Mouse (Mus musculus): ENCODE results near the gene Vps37b. TPM values are rescaled to one million over a fixed set of nuclear protein-coding genes. Genes with fewer than 3 reads are reported as not detected.
A peak's percentile ranks its signal among the peaks of the same experiment; 100 is the strongest.

Vps37b gene
- polyA plus RNA-seq, 1 experiment from 2014 or later = 31.5 TPM

DNA sequence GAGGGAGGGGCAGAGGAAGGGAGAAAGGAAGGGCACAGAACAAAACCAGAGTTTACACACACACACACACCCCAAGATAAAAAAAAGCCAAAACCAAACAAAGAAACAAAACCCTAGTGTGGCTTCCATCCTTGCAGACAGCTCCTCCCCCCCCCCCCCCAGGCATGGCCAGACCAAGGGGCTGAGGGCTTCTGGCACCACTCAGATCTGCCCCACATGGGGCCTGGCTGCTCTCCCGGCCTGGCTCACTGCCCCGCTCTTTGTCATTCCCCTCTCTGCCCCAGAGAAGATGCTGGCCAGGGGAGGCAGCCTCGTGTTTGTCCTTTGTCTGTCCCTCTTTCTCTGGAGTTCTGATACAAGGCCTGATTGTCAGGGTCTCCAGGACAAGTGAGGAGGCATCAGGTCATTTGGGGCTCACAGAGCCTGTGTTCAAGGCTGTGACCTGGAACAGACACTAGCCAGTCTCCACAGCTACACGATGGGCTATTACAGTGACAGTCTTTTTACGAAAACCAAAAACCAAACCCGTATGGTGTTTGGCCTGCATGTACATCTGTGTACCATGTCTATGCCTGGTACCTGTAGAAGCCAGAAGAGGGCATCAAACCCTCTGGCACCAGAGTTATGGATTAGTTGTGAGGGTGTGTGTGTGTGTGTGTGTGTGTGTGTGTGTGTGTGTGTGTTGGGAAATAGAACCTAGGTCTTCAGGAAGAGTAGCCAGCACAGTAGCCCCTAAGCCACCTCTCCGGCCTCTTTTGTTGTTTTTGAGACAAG lies 38.6 kb downstream of the Vps37b start:
- Histone ChIP-seq H3K4me1 (ENCODE audit: control insufficient read depth, insufficient read depth, low read length) (peaks cover 9% of the 10 kb centered on the region), H3K9me3 (ENCODE audit: control insufficient read depth, low read depth, low read length) (no peaks in the 10 kb centered on the region), H3K4me3 (ENCODE audit: low read depth, low read length) (no peak overlapping the region), H3K9ac (replicated peaks; ENCODE audit: low read depth, low read length) (no peak overlapping the region), H3K27me3 (ENCODE audit: control insufficient read depth, insufficient read depth, low read length) (no peaks in the 10 kb centered on the region), H3K27ac (ENCODE audit: low read length) (no peak overlapping the region), H3K4me2 (replicated peaks; ENCODE audit: low read depth, low read length) (no peak overlapping the region), H3K36me3 (ENCODE audit: control insufficient read depth, insufficient read depth, low read length) (no peaks in the 10 kb centered on the region; the same call in 1 of the 2 replicates)
- ATAC-seq (ENCODE audit: insufficient number of reproducible peaks, insufficient read depth, low FRiP score, low read depth) = no peak
- WGBS = 63% methylated on average over 7 of the region's 7 CpGs

DNA sequence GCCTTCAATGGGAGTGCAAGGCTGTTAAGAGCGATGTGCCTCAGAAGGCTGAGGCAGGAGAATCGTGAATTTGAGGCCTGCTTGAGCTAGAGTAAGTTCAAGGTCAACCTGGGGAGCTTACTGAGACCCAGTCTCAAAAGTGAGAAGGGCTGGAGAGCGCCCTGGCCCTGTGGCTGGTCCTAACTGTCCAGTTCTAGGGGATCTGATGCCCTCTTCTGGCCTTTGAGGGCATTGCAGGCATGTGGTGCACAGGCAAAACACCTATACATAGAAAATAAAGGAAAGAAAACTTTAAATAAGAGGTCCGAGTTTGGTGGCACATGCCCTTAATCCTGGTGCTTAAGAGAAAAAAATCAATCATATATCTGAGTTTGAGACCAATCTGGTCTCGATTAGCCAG lies 39.3 kb downstream of the Vps37b start:
- Histone ChIP-seq H3K27ac (ENCODE audit: low read length) (peak overlapping the region; percentile 41), H3K9ac (replicated peaks; ENCODE audit: low read depth, low read length) (no peak overlapping the region), H3K36me3 (ENCODE audit: control insufficient read depth, insufficient read depth, low read length) (no peaks in the 10 kb centered on the region; the same call in 1 of the 2 replicates), H3K27me3 (ENCODE audit: control insufficient read depth, insufficient read depth, low read length) (no peaks in the 10 kb centered on the region), H3K4me2 (replicated peaks; ENCODE audit: low read depth, low read length) (no peak overlapping the region), H3K9me3 (ENCODE audit: control insufficient read depth, low read depth, low read length) (no peaks in the 10 kb centered on the region), H3K4me3 (ENCODE audit: low read depth, low read length) (no peak overlapping the region), H3K4me1 (ENCODE audit: control insufficient read depth, insufficient read depth, low read length) (peaks cover 11% of the 10 kb centered on the region)
- 36% methylated on average over 5 of the region's 5 CpGs for WGBS
- peak; percentile 35; the same call in 1 of the 2 replicates for ATAC-seq (ENCODE audit: insufficient number of reproducible peaks, insufficient read depth, low FRiP score, low read depth)

DNA sequence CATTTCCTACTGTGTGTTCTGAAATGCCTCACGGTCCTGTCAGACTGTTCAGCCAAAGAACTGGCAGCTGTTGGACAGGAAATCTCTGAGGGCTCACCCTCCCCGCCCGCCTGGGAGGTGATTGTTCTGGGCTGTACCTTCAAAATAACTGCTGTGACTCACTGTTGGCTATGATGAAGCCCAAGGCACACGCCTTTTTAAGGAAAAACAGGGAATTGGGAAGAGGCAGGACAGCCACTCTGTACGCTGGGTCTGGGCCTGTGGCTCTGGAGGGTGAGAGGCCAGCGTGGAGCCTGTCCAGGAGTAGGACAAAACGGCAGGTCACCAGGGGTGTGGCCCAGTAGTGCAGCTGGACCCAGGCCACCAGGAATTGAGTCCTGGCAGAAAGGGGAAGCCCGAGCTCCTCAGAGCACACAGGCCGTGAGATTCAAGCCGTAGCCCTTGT lies 39.9 kb downstream of the Vps37b start:
- H3K36me3 ChIP-seq (ENCODE audit: control insufficient read depth, insufficient read depth, low read length) = no peaks in the 10 kb centered on the region; the same call in 1 of the 2 replicates
- H3K4me2 ChIP-seq (replicated peaks; ENCODE audit: low read depth, low read length) = no peak overlapping the region
- peaks cover 14% of the 10 kb centered on the region for H3K4me1 ChIP-seq (ENCODE audit: control insufficient read depth, insufficient read depth, low read length)
- H3K4me3 ChIP-seq (ENCODE audit: low read depth, low read length) = no peak overlapping the region
- no peak for ATAC-seq (ENCODE audit: insufficient number of reproducible peaks, insufficient read depth, low FRiP score, low read depth)
- no peak overlapping the region for H3K9ac ChIP-seq (replicated peaks; ENCODE audit: low read depth, low read length)
- H3K9me3 ChIP-seq (ENCODE audit: control insufficient read depth, low read depth, low read length) = no peaks in the 10 kb centered on the region
- WGBS = 70% methylated on average over 10 of the region's 10 CpGs
- H3K27me3 ChIP-seq (ENCODE audit: control insufficient read depth, insufficient read depth, low read length) = no peaks in the 10 kb centered on the region
- H3K27ac ChIP-seq (ENCODE audit: low read length) = peak overlapping the region; percentile 41

DNA sequence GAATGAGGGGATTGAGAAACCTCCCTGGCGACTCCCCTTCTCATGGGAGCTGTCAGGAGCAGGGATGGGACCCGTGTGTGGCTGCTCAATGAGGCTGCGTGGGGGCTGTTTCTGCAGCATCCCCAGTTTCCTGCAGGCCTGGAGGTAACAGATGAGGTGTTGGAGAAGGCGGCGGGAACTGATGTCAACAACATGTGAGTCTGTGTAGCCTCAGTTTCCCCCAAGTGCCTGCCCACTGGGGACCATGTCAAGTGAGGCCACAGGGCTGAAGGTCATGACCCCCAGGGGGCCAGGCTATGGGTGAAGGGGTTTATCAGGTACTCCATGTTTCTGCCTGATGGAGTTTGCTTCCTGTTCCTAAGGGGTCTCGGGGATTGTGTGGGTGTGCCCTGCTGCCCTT lies 40.7 kb downstream of the Vps37b start:
- no peak overlapping the region for H3K4me2 ChIP-seq (replicated peaks; ENCODE audit: low read depth, low read length)
- H3K9me3 ChIP-seq (ENCODE audit: control insufficient read depth, low read depth, low read length) = no peaks in the 10 kb centered on the region
- no peak for ATAC-seq (ENCODE audit: insufficient number of reproducible peaks, insufficient read depth, low FRiP score, low read depth)
- no peak overlapping the region for H3K4me3 ChIP-seq (ENCODE audit: low read depth, low read length)
- H3K27me3 ChIP-seq (ENCODE audit: control insufficient read depth, insufficient read depth, low read length) = no peaks in the 10 kb centered on the region
- H3K9ac ChIP-seq (replicated peaks; ENCODE audit: low read depth, low read length) = no peak overlapping the region
- H3K36me3 ChIP-seq (ENCODE audit: control insufficient read depth, insufficient read depth, low read length) = no peaks in the 10 kb centered on the region; the same call in 1 of the 2 replicates
- 78% methylated on average over 6 of the region's 6 CpGs for WGBS
- H3K4me1 ChIP-seq (ENCODE audit: control insufficient read depth, insufficient read depth, low read length) = peaks cover 22% of the 10 kb centered on the region
- H3K27ac ChIP-seq (ENCODE audit: low read length) = no peak overlapping the region

DNA sequence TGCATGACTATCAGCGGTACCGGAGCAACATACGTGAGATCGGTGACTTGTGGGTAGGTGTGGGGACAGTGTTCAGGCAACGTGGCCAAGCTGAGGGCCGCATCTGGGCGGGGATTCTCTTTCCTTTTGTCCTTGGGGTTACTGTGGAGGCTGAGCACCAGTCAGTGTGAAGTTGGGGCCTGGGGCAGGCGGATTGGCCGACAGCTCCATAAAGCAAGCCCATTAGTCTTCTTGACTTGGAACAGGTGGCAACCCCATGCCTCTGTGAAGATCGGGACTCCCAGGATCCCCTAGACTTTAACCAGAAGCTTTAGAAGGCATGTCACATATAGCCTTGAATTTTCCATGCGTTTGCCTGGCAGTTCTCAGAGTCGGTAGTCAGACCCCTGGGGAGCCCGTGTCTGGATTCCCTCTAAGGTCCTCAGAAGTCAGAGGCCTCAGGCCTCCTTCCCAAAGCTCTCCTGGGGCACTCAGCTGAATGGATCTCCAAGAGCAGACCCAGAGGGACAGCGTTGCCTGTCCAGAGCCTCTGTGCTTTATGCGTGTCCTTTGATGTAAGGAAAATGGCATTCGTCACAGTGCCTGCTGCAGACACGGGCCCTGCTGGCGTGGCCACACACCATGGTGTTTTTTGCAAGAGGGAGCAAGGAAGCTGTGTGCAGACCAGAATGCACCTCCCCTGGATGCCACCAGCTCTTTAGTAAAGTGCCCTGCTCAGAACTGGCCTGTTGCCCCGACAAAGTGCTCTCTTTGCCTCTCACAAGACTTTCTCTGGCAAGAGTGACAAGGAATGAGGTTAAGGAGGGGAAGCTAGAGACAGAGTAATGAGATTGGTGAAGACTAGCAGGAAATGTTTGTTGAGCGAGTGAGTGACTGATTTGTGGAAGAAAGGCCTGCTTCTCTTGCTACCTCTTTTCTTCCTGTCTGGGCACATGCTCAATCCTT lies 41.9 kb downstream of the Vps37b start:
- H3K36me3 ChIP-seq (ENCODE audit: control insufficient read depth, insufficient read depth, low read length) = no peaks in the 10 kb centered on the region
- 60% methylated on average over 20 of the region's 20 CpGs for WGBS
- H3K27ac ChIP-seq (ENCODE audit: low read length) = no peak overlapping the region
- no peaks in the 10 kb centered on the region for H3K27me3 ChIP-seq (ENCODE audit: control insufficient read depth, insufficient read depth, low read length)
- peaks cover 22% of the 10 kb centered on the region for H3K4me1 ChIP-seq (ENCODE audit: control insufficient read depth, insufficient read depth, low read length)
- H3K4me3 ChIP-seq (ENCODE audit: low read depth, low read length) = no peak overlapping the region
- H3K4me2 ChIP-seq (replicated peaks; ENCODE audit: low read depth, low read length) = no peak overlapping the region
- no peak for ATAC-seq (ENCODE audit: insufficient number of reproducible peaks, insufficient read depth, low FRiP score, low read depth)
- no peak overlapping the region for H3K9ac ChIP-seq (replicated peaks; ENCODE audit: low read depth, low read length)
- H3K9me3 ChIP-seq (ENCODE audit: control insufficient read depth, low read depth, low read length) = no peaks in the 10 kb centered on the region

DNA sequence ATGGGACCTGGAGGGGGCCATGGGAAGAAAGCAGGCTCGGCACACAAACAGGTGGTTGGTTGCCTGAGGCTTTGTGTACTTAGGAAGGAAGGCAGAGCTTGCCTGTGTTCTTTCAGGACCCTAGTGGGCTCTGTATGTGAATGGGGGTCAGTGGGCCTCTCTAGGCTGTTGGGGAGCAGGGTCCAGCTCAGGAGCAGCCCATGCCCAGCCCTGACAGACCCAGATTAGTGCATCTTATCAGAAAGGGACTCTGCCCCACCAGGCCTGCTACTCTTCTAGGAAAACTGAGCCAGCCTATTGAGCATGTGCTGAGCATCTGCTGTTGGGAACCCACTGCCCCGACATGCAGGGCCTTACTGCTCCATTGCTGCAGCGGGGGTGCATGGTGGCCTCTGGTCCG lies 44.6 kb downstream of the Vps37b start:
- 63% methylated on average over 4 of the region's 4 CpGs for WGBS
- no peaks in the 10 kb centered on the region for H3K9me3 ChIP-seq (ENCODE audit: control insufficient read depth, low read depth, low read length)
- no peak overlapping the region for H3K4me2 ChIP-seq (replicated peaks; ENCODE audit: low read depth, low read length)
- no peak overlapping the region for H3K9ac ChIP-seq (replicated peaks; ENCODE audit: low read depth, low read length)
- 0 out of 2 replicates have a peak overlapping the region, but pooled peaks have one; percentile 15 for H3K27ac ChIP-seq (ENCODE audit: low read length)
- no peak overlapping the region for H3K4me3 ChIP-seq (ENCODE audit: low read depth, low read length)
- H3K27me3 ChIP-seq (ENCODE audit: control insufficient read depth, insufficient read depth, low read length) = no peaks in the 10 kb centered on the region
- no peaks in the 10 kb centered on the region for H3K36me3 ChIP-seq (ENCODE audit: control insufficient read depth, insufficient read depth, low read length)
- no peak for ATAC-seq (ENCODE audit: insufficient number of reproducible peaks, insufficient read depth, low FRiP score, low read depth)
- peaks cover 20% of the 10 kb centered on the region for H3K4me1 ChIP-seq (ENCODE audit: control insufficient read depth, insufficient read depth, low read length)

DNA sequence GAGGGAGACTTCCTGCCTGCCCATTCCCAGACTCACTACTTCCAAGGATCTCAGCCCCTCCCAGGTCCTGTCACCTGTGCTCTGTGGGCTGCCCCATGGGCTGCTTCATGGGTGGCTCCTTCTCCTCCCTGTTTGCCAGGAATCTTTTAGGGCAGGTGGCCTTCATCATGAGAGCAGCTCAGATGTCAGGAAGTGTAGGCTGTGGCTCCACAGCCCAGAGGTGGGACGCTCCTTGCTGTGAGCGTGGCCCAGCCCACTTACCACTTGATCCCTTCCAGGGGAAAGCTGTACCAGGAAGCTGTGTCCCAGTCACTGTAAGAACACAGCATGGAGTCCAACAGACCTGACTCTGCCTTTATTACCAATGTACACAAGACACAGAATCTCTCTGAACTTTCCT lies 45.1 kb downstream of the Vps37b start:
- H3K4me1 ChIP-seq (ENCODE audit: control insufficient read depth, insufficient read depth, low read length) = peaks cover 14% of the 10 kb centered on the region
- ATAC-seq (ENCODE audit: insufficient number of reproducible peaks, insufficient read depth, low FRiP score, low read depth) = peak; percentile 48; the same call in 1 of the 2 replicates
- no peak overlapping the region for H3K9ac ChIP-seq (replicated peaks; ENCODE audit: low read depth, low read length)
- 0 out of 2 replicates have a peak overlapping the region, but pooled peaks have one; percentile 15 for H3K27ac ChIP-seq (ENCODE audit: low read length)
- H3K9me3 ChIP-seq (ENCODE audit: control insufficient read depth, low read depth, low read length) = no peaks in the 10 kb centered on the region
- WGBS = 20% methylated on average over 2 of the region's 2 CpGs
- H3K4me2 ChIP-seq (replicated peaks; ENCODE audit: low read depth, low read length) = no peak overlapping the region
- H3K27me3 ChIP-seq (ENCODE audit: control insufficient read depth, insufficient read depth, low read length) = no peaks in the 10 kb centered on the region
- H3K36me3 ChIP-seq (ENCODE audit: control insufficient read depth, insufficient read depth, low read length) = no peaks in the 10 kb centered on the region
- H3K4me3 ChIP-seq (ENCODE audit: low read depth, low read length) = no peak overlapping the region

DNA sequence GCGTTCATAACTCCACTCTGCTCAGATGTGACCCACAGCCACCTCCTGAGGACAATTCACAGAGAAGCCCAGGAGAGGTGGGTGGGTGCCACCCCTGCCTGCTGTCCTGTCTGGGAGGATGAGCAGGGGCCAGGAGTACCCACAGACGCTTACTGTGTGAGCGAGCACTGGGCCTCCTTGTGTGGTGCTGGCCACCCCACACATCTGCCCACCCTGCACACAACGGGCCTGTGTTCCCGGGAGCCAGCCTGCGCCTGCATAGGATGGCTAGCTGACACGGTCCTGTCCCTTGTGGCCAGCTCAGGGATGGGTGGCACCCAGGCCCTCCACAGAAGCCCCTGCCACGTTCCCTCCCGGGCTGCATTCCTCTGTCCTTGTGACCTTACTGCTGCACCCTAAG lies 46.6 kb downstream of the Vps37b start:
- H3K4me2 ChIP-seq (replicated peaks; ENCODE audit: low read depth, low read length) = no peak overlapping the region
- H3K9me3 ChIP-seq (ENCODE audit: control insufficient read depth, low read depth, low read length) = no peaks in the 10 kb centered on the region
- no peak overlapping the region for H3K9ac ChIP-seq (replicated peaks; ENCODE audit: low read depth, low read length)
- no peaks in the 10 kb centered on the region for H3K27me3 ChIP-seq (ENCODE audit: control insufficient read depth, insufficient read depth, low read length)
- H3K4me1 ChIP-seq (ENCODE audit: control insufficient read depth, insufficient read depth, low read length) = peaks cover 13% of the 10 kb centered on the region
- no peak overlapping the region for H3K4me3 ChIP-seq (ENCODE audit: low read depth, low read length)
- ATAC-seq (ENCODE audit: insufficient number of reproducible peaks, insufficient read depth, low FRiP score, low read depth) = no peak
- no peaks in the 10 kb centered on the region for H3K36me3 ChIP-seq (ENCODE audit: control insufficient read depth, insufficient read depth, low read length)
- no peak overlapping the region for H3K27ac ChIP-seq (ENCODE audit: low read length)
- 71% methylated on average over 9 of the region's 9 CpGs for WGBS

Measured in stomach, embryonic 14.5 days (tissue).